Comparison of ENCODE assay signal across 8 mouse cellular contexts in genomic region chr11:58103344-58103653, GRCm38 (mm10). TPM values are rescaled to one million over a fixed set of nuclear protein-coding genes. Genes with fewer than 3 reads are reported as not detected.
DNase-seq lines count a peak whose midpoint lies in the region; ATAC-seq and TF ChIP-seq lines count a peak whose summit lies in the region.

No protein-coding gene starts in this region.

- 0 out of 2 replicates have a peak, but pooled peaks cover 3% of the 10 kb centered on the region for H3K36me3 ChIP-seq in heart, embryonic 14.5 days (ENCODE audit: control insufficient read depth, insufficient read depth, low read length)
- H3K36me3 ChIP-seq in ES-E14 (ENCODE audit: control insufficient read depth, insufficient read depth, low read length, poor library complexity, severe bottlenecking), result no peaks in the 10 kb centered on the region
- peaks cover 6% of the 10 kb centered on the region; the same call in 1 of the 2 replicates for H3K36me3 ChIP-seq in forebrain, embryonic 10.5 days (replicated peaks)
- 0 out of 2 replicates have a peak, but pooled peaks cover 8% of the 10 kb centered on the region for H3K36me3 ChIP-seq in liver, embryonic 12.5 days

- H3K9ac ChIP-seq in heart, embryonic 14.5 days (ENCODE audit: low read length), result peak overlapping the region; percentile 71
- peak overlapping the region; percentile 87 for H3K9ac ChIP-seq in ES-E14 (ENCODE audit: insufficient read depth, low read depth, low read length, poor library complexity, severe bottlenecking)
- H3K9ac ChIP-seq in liver, embryonic 12.5 days, result peak overlapping the region; percentile 67

- intact Hi-C loops in heart, postnatal 10 days (cut with DNase I), result no loop called here
- intact Hi-C loops in left cerebral cortex, postnatal 25 days (cut with DNase I), result loop anchor here (5.0 kb wide), 2 partner anchors 96 to 199 kb away; partner anchors contain the start of gene Larp1

- peak; percentile 45 for ATAC-seq in heart, embryonic 14.5 days (ENCODE audit: insufficient number of reproducible peaks, insufficient read depth, low FRiP score, low read depth)
- ATAC-seq in liver, embryonic 12.5 days, result peak; percentile 4

- in situ Hi-C loops in ES-E14 (cut with MboI; ENCODE audit: low sequenced_read_pairs in 2 of 2, unreplicated experiment in 2 of 2), result no loop called here

- no peak for DNase-seq in heart, postnatal 10 days
- no peak for DNase-seq in ES-E14 (ENCODE audit: low read depth, low spot score)
- DNase-seq in forebrain, embryonic 10.5 days (ENCODE audit: extremely low spot score, low spot score), result no peak
- DNase-seq in thymus, postnatal 10 days (ENCODE audit: low spot score in 2 of 2), result peak; percentile 53 to 70
- no peak for DNase-seq in left cerebral cortex, postnatal 25 days (ENCODE audit: low spot score in 2 of 2)
- DNase-seq in embryo, embryonic 9.5 days (ENCODE audit: extremely low spot score), result no peak

- H3K4me3 ChIP-seq in heart, embryonic 14.5 days (ENCODE audit: control insufficient read depth in 1 of 2, insufficient read depth in 1 of 2, low read depth in 1 of 2, low read length in 2 of 2), result peak overlapping the region; percentile 22 to 89
- peak overlapping the region; percentile 57 to 64 for H3K4me3 ChIP-seq in ES-E14 (ENCODE audit: insufficient read depth in 1 of 2, low read depth in 1 of 2, low read length in 2 of 2, poor library complexity in 1 of 2, severe bottlenecking in 1 of 2)
- H3K4me3 ChIP-seq in forebrain, embryonic 10.5 days, result peak overlapping the region; percentile 96
- peak overlapping the region; percentile 87 for H3K4me3 ChIP-seq in liver, embryonic 12.5 days

- no peaks in the 10 kb centered on the region for H3K9me3 ChIP-seq in heart, embryonic 14.5 days (ENCODE audit: control insufficient read depth, low read length)
- H3K9me3 ChIP-seq in ES-E14 (ENCODE audit: control insufficient read depth, insufficient read depth, low read depth, low read length), result no peaks in the 10 kb centered on the region
- H3K9me3 ChIP-seq in forebrain, embryonic 10.5 days, result no peaks in the 10 kb centered on the region
- H3K9me3 ChIP-seq in liver, embryonic 12.5 days (replicated peaks), result no peaks in the 10 kb centered on the region

- peaks cover 7 to 14% of the 10 kb centered on the region in 2 experiments for H3K4me1 ChIP-seq in heart, embryonic 14.5 days (ENCODE audit: control insufficient read depth in 2 of 2, insufficient read depth in 2 of 2, low read length in 2 of 2)
- peaks cover 0 to 10% of the 10 kb centered on the region in 2 experiments; a peak in 1 of 4 replicates for H3K4me1 ChIP-seq in ES-E14 (ENCODE audit: control insufficient read depth in 2 of 2, insufficient read depth in 2 of 2, low read length in 2 of 2, poor library complexity in 1 of 2)
- peaks cover 26% of the 10 kb centered on the region for H3K4me1 ChIP-seq in forebrain, embryonic 10.5 days
- peaks cover 44% of the 10 kb centered on the region for H3K4me1 ChIP-seq in liver, embryonic 12.5 days

- peak overlapping the region; percentile 74 for H3K4me2 ChIP-seq in heart, embryonic 14.5 days (ENCODE audit: low read length)
- H3K4me2 ChIP-seq in liver, embryonic 12.5 days, result peak overlapping the region; percentile 87

- 48% methylated on average over 13 of the region's 13 CpGs for WGBS in heart, embryonic 14.5 days
- WGBS in forebrain, embryonic 10.5 days, result 55% methylated on average over 13 of the region's 13 CpGs
- 53% methylated on average over 13 of the region's 13 CpGs for WGBS in liver, embryonic 12.5 days (ENCODE audit: insufficient replicate concordance)

- no peaks in the 10 kb centered on the region for H3K27me3 ChIP-seq in heart, embryonic 14.5 days (ENCODE audit: control insufficient read depth, insufficient read depth, low read length)
- H3K27me3 ChIP-seq in forebrain, embryonic 10.5 days (ENCODE audit: poor library complexity, severe bottlenecking), result peaks cover 11% of the 10 kb centered on the region
- H3K27me3 ChIP-seq in liver, embryonic 12.5 days (replicated peaks), result peaks cover 12% of the 10 kb centered on the region

- peak overlapping the region; percentile 62 to 81 for H3K27ac ChIP-seq in heart, embryonic 14.5 days (replicated peaks in 1 of 2; ENCODE audit: control insufficient read depth in 1 of 2, insufficient read depth in 1 of 2, low read depth in 2 of 2, low read length in 2 of 2)
- H3K27ac ChIP-seq in ES-E14 (ENCODE audit: insufficient read depth, low read depth, low read length, poor library complexity, severe bottlenecking), result peak overlapping the region; percentile 100
- peak overlapping the region; percentile 96 for H3K27ac ChIP-seq in forebrain, embryonic 10.5 days
- peak overlapping the region; percentile 90 for H3K27ac ChIP-seq in liver, embryonic 12.5 days

TF ChIP-seq in ES-E14, 5 proteins besides CTCF, POLR2A, EP300 and RAD21:
- no peak for TF ChIP-seq ZNF384 (IDR thresholded peaks at IDR 0.05; ENCODE audit: low read depth, low read length)
- TF ChIP-seq ZC3H11A (IDR thresholded peaks at IDR 0.05; ENCODE audit: borderline replicate concordance, low read depth, low read length), result no peak
- no peak for TF ChIP-seq CHD2 (IDR thresholded peaks at IDR 0.05; ENCODE audit: low read depth, low read length)

RNA-seq across cellular contexts. Expression of gene Cnot8, which starts 0.7 kb away (rescaled TPM):
- polyA plus RNA-seq in heart, embryonic 14.5 days (2014; fragmentation: Nextera tagmentation; extraction: Ambion mirVana), result 76.4 and 77.7 TPM in 2 replicates
- total RNA-seq in heart, postnatal 10 days (2021), result 10 to 100 TPM; 42.6 to 46.9 TPM
- 55.4 and 60.6 TPM in 2 replicates for total RNA-seq in ES-E14 (2012; rRNA removed)
- 90.9 and 96.1 TPM in 2 replicates for polyA plus RNA-seq in forebrain, embryonic 10.5 days (2016; fragmentation: Nextera tagmentation; extraction: Ambion mirVana)
- 50.5 and 51.8 TPM in 2 replicates for polyA plus RNA-seq in liver, embryonic 12.5 days (2016; fragmentation: Nextera tagmentation; extraction: Ambion mirVana)
- 10 to 100 TPM; 53.3 to 54.6 TPM for total RNA-seq in left cerebral cortex, postnatal 25 days (2021)

RNA-seq across cellular contexts. Expression of gene Gm12248, which starts 10.4 kb away (rescaled TPM):
- not detected in 2 replicates for polyA plus RNA-seq in heart, embryonic 14.5 days (2014; fragmentation: Nextera tagmentation; extraction: Ambion mirVana)
- total RNA-seq in heart, postnatal 10 days (2021), result not detected
- 0.58 and 0.90 TPM in 2 replicates for total RNA-seq in ES-E14 (2012; rRNA removed)
- not detected in 2 replicates for polyA plus RNA-seq in forebrain, embryonic 10.5 days (2016; fragmentation: Nextera tagmentation; extraction: Ambion mirVana)
- polyA plus RNA-seq in liver, embryonic 12.5 days (2016; fragmentation: Nextera tagmentation; extraction: Ambion mirVana), result not detected in 2 replicates
- not detected for total RNA-seq in left cerebral cortex, postnatal 25 days (2021)

Comparison
In these comparisons a context has a peak if more than half of its experiments do, and no peak if none do; other contexts are left out.
1. DNase-seq: peak in thymus, postnatal 10 days (2 of 2); none in heart, postnatal 10 days (0 of 2), ES-E14 (single experiment), forebrain, embryonic 10.5 days (single experiment), left cerebral cortex, postnatal 25 days (0 of 2) and embryo, embryonic 9.5 days (single experiment).
2. Peak in every context shown above with its lines, with median percentiles within 50 percentile points of each other: H3K27ac ChIP-seq, H3K4me3 ChIP-seq and H3K9ac ChIP-seq.